Mouse (Mus musculus): ENCODE data around the gene Ccdc115.
"Not testable (repeated sequence)": the region's sequence is repeated elsewhere in the genome, so short reads cannot be mapped to it uniquely, and the experiment has no call there.

The Ccdc115 gene

GRCm38 (mm10) chr1:34438381-34439051 is 956 bp downstream of the Ccdc115 start:
- DNase-seq = no peak

- not testable (repeated sequence) for DNase-seq
Observed at GRCm38 (mm10) chr1:34437366-34437765, 2.1 kb downstream of the Ccdc115 start.

GRCm38 (mm10) chr1:34436374-34436773 is 3.1 kb downstream of the Ccdc115 start:
- DNase-seq = no peak

GRCm38 (mm10) chr1:34435371-34436120 is 3.9 kb downstream of the Ccdc115 start:
- DNase-seq = no peak

GRCm38 (mm10) chr1:34434660-34435160 is 4.8 kb downstream of the Ccdc115 start:
- DNase-seq = peak; percentile 91 to 96

GRCm38 (mm10) chr1:34433891-34434521 is 5.5 kb downstream of the Ccdc115 start:
- DNase-seq = peak; percentile 35 to 50

GRCm38 (mm10) chr1:34432776-34433481 is 6.5 kb downstream of the Ccdc115 start:
- DNase-seq = peak; percentile 26 to 44

GRCm38 (mm10) chr1:34432411-34432775 is 7.1 kb downstream of the Ccdc115 start:
- peak; percentile 37 to 55 for DNase-seq

GRCm38 (mm10) chr1:34431431-34431830 is 8.0 kb downstream of the Ccdc115 start:
- no peak for DNase-seq

GRCm38 (mm10) chr1:34430981-34431380 is 8.5 kb downstream of the Ccdc115 start:
- no peak for DNase-seq

- DNase-seq = no peak
Observed at GRCm38 (mm10) chr1:34429281-34429680, 10.2 kb downstream of the Ccdc115 start.

- no peak for DNase-seq
Observed at GRCm38 (mm10) chr1:34428466-34428865, 11.0 kb downstream of the Ccdc115 start.

GRCm38 (mm10) chr1:34399182-34399953 is 40.1 kb downstream of the Ccdc115 start:
- DNase-seq = peak in 1 of 2 experiments; percentile 36

GRCm38 (mm10) chr1:34396321-34396720 is 43.2 kb downstream of the Ccdc115 start:
- DNase-seq = no peak

GRCm38 (mm10) chr1:34389234-34389891 is 50.1 kb downstream of the Ccdc115 start:
- no peak for DNase-seq

GRCm38 (mm10) chr1:34388849-34389233 is 50.6 kb downstream of the Ccdc115 start:
- DNase-seq = no peak

GRCm38 (mm10) chr1:34387346-34388327 is 51.8 kb downstream of the Ccdc115 start:
- DNase-seq = peak; percentile 69 to 72
